Mouse (Mus musculus) left cerebral cortex, adult 9 months (tissue): ENCODE measurements at regions not wholly inside any gene's neighbourhood (a gene's known extent, or its start where the extent isn't known, plus 50 kb on each side); places are given as distances from the start of the nearest gene placed in this dataset.
A peak's percentile ranks its signal among the peaks of the same experiment; 100 is the strongest.

Experiments used
- DNase-seq, 2 experiments: peaks; one replicate each; pipeline ENCODE4 v3.0.0; 2022; ENCODE audit warnings: low spot score in 2 of 2

DNA sequence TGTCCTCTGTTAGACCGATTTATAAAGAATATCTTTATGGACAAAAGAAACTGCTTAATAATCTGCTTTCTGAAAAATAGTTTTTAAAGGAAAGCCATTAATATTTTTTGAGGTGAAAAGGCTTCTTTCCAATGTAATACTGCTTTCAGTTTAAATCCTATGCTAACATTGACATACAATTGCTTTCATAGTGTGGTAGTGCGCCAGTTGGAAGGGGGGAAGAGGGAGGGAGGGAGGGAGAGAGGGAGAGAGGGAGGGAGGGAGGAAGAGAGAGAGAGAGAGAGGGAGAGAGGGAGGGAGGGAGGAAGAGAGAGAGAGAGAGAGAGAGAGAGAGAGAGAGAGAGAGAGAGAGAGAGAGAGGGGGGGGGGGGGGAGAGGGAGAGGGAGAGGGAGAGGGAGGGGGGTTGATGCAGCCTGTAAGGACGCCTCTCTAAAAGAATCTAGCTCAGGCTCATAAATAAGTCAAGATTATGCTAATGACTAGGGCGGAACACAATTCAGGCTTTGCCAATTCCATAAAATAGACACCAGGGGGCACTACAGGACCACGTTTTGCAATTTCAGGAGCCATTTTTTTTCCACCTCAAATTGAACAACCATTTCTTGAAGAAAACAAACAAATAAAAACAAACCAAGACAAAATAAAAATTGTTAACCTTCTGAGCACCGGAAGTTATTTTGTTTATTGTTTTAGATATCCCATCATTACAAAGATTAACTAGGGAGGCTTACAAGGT, 223.6 kb upstream of the Nfe2l3 start:
- DNase-seq: peak; percentile 11 to 53

DNA sequence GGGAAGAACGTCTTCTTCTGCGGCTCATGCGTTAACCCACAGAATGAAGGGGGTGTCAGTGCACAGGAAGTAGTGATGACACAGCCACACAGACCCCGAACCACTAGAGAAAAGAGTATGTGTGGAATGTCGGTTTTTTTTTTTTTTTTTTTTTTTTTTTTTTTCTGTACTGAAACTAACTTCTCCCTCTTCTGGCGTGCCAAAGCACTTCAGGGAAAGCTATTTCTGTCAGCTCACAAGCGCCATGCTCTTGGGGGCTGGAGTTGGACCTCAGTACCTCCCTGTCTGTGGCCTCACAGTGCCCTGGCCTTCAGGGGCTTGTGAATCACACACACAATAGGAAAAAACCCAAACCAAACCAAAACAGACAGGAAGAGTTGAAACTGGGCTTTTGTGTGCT, 221.1 kb upstream of the Nfe2l3 start:
- DNase-seq: no peak

DNA sequence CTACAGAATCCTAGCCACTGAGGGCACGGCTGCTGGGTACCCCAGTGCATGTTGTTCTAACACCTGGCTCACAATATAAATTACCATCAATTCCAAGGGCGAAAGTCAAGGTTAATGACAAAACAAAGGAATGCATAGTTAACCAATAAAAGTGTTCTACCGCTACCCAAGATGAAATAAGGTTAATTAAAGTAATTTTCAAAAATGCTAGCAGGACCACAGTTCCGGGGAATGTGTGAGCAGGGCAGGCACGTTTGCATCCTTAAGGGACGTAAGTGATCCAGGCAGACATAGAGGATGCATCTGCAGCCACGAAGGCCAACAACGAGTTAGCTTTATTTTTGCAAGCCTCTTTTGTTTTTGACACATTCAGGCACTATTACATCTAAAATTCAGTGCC, 220.3 kb upstream of the Nfe2l3 start:
- DNase-seq: no peak

- DNase-seq: no peak
Measured at GRCm38 (mm10) chr6:51215371-51215770, 217.1 kb upstream of the Nfe2l3 start.

DNA sequence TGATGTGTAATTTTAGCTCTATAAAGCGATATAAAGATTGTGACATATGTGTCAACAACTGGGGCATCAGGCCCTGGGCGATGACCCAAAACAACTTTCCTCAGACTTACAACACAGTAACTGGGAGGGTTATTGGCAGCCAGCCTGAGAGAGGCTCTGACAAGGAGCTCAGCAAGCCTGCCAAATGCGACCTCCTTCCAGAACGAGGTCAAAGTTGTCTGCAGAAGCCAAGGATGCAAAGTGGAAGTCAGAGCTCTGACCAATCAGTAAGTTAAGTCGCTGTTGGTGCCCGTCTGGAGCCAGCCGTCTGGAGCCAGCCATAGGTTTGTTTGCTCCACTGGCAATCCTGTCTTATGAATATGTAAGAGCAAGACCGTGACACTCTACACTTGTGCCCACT, 216.0 kb upstream of the Nfe2l3 start:
- no peak for DNase-seq

GRCm38 (mm10) chr6:51219691-51220090, 212.8 kb upstream of the Nfe2l3 start:
- DNase-seq: no peak

DNA sequence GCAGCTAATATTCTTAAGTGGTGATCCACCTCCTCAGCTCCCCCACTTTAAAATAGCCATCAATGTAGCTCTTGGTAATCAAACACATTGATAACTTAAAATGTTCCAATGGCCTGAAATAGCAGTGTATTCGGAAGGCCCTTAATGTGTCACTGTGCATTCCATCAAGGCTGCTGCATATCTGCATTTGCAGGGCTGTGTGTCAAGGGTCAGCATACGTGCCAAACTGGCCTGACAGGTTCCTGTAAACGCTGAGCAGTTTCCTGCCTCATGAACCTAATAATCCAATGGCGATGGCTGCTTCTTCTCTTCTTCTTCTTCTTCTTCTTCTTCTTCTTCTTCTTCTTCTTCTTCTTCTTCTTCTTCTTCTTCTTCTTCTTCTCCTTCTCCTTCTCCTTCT, 211.7 kb upstream of the Nfe2l3 start:
- DNase-seq: no peak

DNA sequence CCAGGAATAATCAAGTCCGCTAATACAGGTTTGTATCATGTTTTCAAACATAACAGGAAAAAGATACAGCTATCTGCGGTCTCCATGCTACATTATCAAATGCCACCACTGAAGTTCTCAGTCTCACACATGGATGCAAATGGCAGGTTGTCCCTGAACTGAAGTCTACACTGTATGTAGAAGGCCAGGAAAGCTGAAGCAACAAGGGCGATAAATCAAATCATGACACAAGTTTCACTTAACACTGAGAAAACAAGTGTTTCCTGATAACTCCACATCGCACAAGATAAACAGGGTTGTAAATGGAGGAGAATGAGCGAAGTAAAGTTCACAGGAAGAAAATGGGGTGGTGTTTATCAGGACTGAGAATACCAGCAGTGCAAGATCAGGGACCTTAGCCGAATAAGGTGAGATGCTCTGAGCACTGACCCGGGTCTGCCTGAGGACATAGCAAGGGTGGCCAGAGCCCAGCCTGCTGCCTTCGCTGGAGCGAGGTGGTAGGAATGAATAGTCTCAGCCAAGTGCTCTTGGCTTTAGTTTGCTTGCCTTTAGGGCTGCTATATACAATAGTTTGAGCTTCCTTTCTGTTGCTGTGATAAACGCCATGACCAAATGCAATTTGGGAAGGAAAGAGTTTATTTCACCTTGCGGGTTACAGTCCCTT, 196.3 kb upstream of the Nfe2l3 start:
- no peak for DNase-seq

DNA sequence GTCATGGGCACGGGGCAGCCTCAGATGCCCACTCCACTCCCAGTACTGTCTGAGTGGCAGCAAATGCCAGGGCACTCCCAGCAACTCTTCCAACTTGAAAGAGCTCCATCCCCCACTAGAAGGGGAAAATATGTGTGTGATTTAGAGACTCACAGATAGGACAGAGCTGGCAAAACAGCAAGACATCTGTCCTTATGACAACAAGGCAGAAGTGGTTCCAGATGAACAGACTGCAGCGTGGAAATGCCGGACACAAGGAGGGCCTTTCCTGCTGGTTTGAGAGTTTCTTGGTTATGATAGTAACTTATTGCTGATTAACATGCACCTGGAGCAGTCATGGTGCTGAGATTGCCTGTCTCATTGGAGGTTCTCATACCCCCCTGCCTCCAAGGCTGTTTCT, 192.4 kb upstream of the Nfe2l3 start:
- no peak for DNase-seq

- no peak for DNase-seq
Measured at GRCm38 (mm10) chr6:51250233-51250632, 182.2 kb upstream of the Nfe2l3 start.

DNA sequence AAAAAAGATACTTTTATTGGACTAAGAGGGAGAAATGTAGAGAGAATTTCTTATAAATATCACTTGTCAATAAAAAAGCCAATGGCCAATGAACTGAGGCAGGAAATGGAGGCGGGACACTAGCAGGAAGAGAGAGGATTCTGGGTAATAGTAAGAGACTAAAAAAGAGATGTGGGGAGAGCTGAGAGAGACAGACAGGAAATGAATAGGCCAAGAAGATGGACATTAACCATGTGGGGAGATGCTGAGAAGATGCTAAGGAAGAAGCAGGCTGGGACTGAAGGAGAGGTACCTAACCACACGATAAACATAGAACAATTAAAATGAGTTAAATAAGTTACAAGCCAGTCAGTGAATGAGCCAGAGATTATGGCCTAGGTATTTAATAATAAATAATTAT, 181.0 kb upstream of the Nfe2l3 start:
- DNase-seq: no peak

GRCm38 (mm10) chr6:51252721-51253120, 179.7 kb upstream of the Nfe2l3 start:
- no peak for DNase-seq

DNA sequence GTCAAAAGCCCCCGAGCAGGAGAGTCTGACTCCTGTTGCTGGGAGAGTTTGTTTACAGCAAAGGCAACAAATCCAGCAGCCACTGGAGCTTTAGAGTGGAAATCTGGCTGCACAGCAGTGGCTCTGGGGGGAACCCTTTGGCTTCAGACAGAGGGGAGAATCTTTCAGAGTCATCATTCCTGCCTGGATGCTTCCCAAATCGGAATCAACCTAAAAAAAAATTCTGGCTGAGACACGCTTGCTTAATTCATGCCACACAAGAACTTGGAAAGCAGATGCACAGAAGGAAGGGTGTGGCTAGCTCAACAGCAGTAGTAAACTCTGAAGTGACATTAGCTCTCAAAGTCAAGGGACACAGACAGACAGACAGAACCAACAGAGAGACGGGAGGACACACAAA, 175.8 kb upstream of the Nfe2l3 start:
- DNase-seq: no peak

DNA sequence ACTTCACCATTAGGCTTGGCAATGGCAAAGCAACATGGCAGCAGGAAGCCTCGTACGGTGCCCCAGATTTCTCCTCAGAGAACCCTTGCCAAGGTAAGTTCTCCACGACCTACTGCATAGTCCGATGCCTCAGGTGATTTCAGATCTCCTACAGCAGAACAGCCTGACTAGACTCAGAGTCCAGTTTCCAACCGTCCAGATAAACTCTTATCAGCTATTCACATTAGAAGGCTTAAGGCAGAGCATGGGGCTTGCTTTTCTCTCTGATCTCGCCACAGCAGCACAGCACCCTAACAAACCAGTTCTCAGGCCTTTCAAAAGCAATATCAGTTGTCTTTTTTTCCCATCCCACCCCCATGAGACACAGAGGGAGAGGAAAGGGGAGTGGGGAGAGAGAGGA, 174.9 kb upstream of the Nfe2l3 start:
- DNase-seq: no peak

GRCm38 (mm10) chr6:51258304-51258703, 174.2 kb upstream of the Nfe2l3 start:
- no peak for DNase-seq

- no peak for DNase-seq
Measured at GRCm38 (mm10) chr6:51263595-51263994, 168.9 kb upstream of the Nfe2l3 start.

- DNase-seq: peak; percentile 18 to 49
Measured at GRCm38 (mm10) chr6:51265329-51265728, 167.1 kb upstream of the Nfe2l3 start.

DNA sequence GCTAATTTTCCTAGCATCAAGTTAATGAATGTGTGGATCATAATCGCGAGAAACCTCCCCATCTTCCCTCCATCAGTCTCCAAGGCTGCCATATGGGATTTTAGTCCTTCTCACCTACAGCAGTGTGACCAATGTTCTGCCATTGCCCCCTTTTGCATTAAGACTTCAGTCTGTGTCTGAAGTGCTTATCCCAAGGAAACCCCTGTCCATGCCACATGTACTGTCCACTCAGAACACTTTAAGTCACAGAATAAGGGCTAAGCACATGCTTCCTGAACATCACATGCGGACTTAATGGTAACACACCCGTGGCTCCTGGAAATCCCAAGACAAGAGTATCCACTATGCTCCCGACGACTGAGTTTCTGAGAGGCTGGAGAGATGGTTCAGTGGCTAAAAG, 165.7 kb upstream of the Nfe2l3 start:
- no peak for DNase-seq

GRCm38 (mm10) chr6:51267888-51268287, 164.6 kb upstream of the Nfe2l3 start:
- DNase-seq: no peak

GRCm38 (mm10) chr6:51268931-51269330, 163.5 kb upstream of the Nfe2l3 start:
- DNase-seq: no peak

GRCm38 (mm10) chr6:51269617-51270016, 162.9 kb upstream of the Nfe2l3 start:
- DNase-seq: no peak

DNA sequence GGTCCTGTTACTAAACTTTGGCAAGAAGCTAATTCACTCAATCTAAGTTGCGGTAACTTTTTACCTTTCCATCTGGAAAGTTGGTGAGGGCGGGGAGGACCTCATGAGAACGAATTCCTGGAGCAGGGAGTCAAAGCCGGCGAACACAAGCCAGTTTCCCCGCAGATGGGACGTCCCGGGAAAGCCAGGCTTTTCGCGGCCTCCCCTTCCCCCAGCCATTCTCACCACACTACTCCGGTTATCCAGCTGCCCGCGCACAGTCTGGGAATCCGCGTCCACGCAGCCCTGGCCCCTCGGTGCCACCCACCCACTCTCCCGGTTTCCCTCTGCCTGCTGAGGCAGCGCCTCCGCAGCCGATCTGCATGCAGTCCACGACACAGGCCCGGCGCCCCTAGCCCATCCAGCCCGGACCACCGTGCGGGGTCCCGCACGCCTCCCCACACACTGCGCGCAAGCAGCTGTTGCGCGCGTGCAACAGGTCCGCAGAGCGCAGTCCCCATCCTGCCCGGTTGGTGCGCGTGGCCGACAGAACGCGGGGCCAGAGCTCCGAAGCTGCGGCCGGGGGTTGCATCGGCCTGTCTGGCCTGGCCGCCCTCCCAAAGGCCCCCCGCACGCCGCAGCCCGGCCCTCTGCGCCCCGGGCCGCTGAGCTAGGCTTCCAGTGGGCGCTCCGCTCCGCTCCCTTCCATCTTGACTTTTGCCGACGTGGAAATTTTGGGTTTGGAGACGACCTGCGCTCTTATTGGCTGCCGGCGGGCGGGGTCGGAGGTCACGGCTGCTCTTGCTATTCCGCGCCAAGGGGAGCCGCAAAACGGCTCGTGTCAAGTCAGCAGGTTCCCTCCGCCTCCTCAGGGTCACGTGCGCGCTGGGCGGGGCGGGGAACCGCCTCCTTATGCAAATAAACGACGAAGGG, 162.0 kb upstream of the Nfe2l3 start:
- DNase-seq: peak; percentile 33 to 41

DNA sequence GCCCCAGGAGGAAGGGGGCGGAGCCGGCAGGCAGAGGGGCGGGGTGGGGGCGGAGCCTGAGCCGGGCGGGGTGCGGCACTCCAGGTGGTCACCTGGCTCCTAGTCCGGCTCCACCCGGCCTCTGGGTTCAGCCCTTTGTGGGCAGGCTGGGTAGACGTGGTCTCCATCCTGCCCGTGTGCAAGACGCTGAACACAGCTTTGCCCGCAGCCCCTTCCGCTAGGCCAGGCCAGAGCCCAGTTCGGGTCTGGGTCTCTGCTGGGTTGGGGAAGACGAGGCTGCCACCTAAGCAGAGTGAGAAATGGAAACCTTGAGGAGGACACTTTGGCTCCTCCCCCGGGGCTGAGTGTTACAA, 161.4 kb upstream of the Nfe2l3 start:
- no peak for DNase-seq
